Mouse (Mus musculus) embryo, embryonic 10.5 days (tissue): ENCODE data around the gene Gtsf1.
"Not testable (repeated sequence)": the region's sequence is repeated elsewhere in the genome, so short reads cannot be mapped to it uniquely, and the experiment has no call there.

Source experiments
- DNase-seq: peaks from one replicate; pipeline ENCODE4 v3.0.0-alpha.2; 2015; ENCODE audit warnings: low spot score

The Gtsf1 gene

GRCm38 (mm10) chr15:103430241-103430640 lies at the start of gene Gtsf1:
Gtsf1 (minus strand) TSS chr15:103430470.
- DNase-seq = no peak

DNA sequence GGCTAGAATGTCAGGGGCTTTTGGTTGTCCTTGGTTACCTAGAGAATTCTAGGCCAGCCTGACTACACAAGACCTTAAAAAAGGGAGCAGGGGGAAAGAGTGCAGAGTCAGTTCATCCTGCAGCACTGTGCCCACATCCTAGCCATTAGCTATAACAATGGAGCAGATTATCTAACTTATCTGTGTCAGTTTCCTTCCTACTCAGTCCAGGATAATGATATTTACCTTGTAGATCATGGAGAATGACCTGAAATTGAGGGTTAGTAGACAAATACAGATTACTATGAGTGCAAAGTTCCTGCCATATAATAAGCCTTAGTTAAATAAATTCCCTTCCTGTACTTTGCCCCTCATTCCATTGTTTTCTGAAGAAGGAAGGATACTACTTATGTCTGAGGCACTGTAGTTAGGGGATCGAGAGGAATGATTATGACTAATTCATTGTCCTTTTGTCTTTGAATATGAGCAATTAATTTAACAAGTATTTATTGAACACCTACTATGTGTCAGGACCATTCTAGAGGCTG lies 48.9 kb upstream of the Gtsf1 start:
- DNase-seq = no peak

DNA sequence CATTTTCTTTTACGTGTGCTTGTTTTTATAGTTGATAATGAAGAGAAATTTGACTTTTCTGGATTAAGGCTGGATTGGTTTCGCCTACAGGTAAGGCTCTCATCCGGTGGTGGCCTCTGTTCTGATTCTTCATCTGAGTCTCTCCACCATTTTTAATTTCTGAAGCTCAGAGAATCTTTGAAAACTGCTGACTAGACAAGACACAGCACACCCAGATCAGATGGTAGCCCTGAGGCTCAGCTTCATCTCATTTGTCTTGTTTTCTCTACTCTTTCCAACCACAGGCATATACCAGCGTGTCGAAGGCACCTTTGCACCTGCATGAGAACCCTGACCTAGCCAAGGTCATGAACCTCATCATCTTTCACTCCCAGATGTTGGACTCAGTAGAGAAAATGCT lies 43.5 kb upstream of the Gtsf1 start:
- no peak for DNase-seq

DNA sequence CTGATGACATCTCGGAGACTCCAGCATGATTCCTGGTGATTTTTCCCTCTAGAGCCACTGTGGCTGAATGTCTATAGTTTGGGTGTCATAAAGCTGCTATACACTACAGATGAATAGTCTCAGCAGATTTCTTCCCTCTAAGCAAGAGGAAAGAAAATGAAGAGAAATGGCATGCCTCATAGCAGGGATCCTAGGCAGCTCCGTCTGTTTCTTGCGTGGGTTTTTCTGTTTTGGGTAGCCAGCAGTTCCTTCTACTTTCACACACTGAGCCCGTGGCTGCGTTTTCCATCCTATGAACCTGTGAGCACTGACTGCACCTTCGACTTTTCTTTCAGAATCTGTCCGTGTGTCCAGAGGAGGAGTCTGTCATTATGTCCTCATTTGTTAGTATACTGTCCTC lies 42.9 kb upstream of the Gtsf1 start:
- no peak for DNase-seq

DNA sequence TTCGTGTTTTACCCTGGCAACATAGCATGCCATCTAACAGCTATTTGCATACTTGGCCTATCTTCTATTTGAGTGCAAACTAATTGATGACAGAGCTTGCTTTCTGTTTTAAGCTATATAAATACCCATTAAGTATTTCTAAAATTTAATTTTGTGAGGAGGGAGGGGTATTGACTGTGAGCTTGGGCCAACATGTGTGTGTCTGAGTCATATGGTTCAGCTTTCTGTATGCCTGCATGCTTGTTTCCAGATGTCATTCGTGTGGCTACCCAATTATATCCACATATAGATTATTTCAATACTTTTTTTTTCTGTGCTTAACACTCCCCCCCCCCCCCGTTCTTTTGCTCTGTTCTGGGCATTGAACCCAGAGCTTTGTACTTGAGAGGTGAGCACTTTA lies 42.0 kb upstream of the Gtsf1 start:
- DNase-seq = no peak

GRCm38 (mm10) chr15:103471488-103472194 lies 41.4 kb upstream of the Gtsf1 start:
- no peak for DNase-seq

GRCm38 (mm10) chr15:103462539-103463261 lies 32.4 kb upstream of the Gtsf1 start:
- DNase-seq = no peak

DNA sequence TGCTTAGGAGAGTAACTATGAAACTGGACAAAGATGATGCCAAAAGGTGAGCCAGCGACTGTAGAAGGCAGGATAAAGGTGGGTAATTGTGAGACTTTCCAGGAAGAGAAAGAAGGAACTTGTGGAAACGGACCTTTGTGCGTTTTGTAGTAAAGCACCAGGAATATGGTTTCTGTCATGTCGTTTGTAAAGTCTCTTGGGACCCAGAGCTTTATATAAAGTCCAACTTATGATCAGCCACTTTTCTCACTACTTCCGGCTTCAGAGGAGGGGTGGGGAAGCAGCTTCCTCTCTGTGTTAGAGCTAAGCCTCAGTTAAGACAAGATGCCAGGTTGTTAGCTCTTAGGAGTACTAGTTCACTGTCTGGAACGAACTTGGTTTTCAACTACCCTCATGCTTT lies 24.2 kb upstream of the Gtsf1 start:
- no peak for DNase-seq

DNA sequence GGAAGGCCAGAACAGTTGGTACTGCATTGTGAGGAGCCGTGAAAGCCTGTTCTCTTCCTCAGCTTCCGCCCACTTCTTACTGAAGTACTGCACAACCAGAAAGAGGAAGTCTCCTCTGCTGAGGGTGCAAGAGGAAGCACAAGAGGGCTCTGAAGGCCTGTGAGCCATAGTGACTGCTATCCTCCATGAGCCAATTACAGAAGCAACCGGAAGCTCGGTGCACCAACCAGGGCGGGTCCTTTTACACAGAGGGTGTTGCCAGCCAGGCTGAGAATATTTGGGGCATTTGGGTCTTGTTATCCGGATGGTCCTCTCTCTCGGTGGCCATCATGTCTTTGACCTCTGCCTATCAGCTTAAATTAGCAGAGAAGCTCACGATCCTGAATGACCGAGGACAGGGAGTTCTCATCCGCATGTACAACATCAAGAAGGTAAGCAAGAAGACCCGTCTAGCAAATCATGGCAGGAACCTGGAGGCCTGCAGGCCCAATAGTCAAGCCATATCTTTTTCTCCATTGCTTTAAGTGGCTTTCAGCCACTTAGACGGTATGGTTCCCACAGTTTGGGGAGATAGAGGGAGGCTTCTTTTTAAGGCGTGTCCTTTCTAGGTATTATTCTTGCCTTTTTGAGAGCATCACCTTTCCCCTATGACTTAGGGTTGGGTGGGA lies 23.4 kb upstream of the Gtsf1 start, which contains the start of gene Nckap1l:
TSS of gene Nckap1l (plus strand) at position 244 of the 668 bp plus-strand sequence.
- DNase-seq = no peak

- no peak for DNase-seq
Measured at GRCm38 (mm10) chr15:103448369-103448768, 18.1 kb upstream of the Gtsf1 start, which contains the start of gene Gtsf2. Gtsf2 (minus strand) TSS chr15:103448469.

GRCm38 (mm10) chr15:103445966-103446365 lies 15.7 kb upstream of the Gtsf1 start:
- not testable (repeated sequence) for DNase-seq

- DNase-seq = no peak
Measured at GRCm38 (mm10) chr15:103427017-103427416, 3.3 kb downstream of the Gtsf1 start.

- DNase-seq = not testable (repeated sequence)
Measured at GRCm38 (mm10) chr15:103405586-103405985, 24.7 kb downstream of the Gtsf1 start.

- no peak for DNase-seq
Measured at GRCm38 (mm10) chr15:103401361-103401760, 28.9 kb downstream of the Gtsf1 start.

DNA sequence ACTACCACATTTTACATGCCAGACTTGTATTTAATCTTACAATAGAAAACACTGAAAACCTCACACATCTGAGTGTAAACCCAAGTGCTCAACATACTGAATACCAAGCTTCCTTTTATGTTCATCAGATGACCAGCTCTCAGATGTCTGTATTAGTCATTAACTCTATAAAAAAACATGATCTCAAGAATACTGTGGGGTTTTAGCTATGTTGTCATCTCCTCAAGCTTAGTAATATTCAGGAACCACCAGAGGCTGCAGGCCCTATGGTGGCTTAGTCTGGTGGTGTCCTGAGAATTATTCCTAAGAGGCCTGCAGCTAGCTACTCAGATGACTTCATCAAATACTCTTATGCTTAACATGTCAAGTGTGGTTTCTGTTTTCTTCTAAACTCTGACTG lies 36.7 kb downstream of the Gtsf1 start:
- no peak for DNase-seq

- DNase-seq = peak; percentile 53
Measured at GRCm38 (mm10) chr15:103388556-103389145, 41.6 kb downstream of the Gtsf1 start.

- no peak for DNase-seq
Measured at GRCm38 (mm10) chr15:103383771-103384488, 46.3 kb downstream of the Gtsf1 start.

DNA sequence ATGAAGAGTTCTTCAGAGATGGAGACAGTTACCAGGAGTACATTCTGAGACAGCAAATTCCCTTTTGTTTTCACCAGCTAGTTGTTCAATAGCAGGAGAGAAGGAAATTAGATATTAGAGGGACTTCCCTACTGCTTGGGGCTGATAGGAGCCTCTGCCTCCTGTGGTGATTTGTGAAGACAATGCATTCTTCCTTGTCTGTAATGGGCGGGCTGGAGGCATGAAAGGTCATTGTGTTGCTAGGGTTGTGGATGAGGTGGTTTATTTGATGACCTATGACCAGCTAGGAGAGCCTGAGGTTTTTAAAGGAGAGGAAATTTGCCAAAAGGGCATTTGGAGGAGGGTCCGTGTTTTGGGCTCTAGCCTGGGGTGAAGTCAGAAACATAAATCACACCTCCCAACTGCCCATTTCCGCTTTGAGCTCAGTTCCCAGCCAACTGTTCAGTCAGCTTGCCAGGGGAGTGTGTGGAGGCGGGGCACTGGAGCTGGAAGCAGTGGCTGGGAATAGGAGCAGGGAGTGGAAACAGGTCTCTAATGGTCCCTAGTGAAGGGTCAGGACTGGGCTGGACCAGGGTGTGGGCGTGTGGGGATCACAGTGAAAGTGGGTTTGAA lies 47.4 kb downstream of the Gtsf1 start:
- DNase-seq = peak; percentile 61

DNA sequence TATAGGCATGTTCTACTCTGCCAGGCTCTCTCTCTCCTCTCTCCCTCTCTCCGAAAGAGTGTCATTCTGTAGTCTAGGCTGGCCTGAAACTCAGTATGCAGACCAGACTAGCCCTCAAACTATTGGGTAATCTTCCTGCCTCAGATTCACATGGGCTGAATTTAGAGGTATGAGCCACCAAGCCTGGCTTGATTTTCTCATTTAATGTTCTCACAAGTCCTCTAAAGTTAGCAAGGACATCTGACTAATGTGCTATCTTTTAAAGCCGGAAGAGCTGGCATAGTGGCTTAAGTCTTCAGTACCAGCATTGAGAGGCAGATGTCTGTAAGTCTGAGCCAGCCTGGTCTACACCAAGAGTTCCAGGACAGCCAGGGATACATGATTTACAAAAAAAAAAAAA lies 48.2 kb downstream of the Gtsf1 start:
- no peak for DNase-seq

- no peak for DNase-seq
Measured at GRCm38 (mm10) chr15:103378665-103379356, 51.5 kb downstream of the Gtsf1 start.
